ENCODE assay signal across 9 mouse cellular contexts in the genomic region with DNA sequence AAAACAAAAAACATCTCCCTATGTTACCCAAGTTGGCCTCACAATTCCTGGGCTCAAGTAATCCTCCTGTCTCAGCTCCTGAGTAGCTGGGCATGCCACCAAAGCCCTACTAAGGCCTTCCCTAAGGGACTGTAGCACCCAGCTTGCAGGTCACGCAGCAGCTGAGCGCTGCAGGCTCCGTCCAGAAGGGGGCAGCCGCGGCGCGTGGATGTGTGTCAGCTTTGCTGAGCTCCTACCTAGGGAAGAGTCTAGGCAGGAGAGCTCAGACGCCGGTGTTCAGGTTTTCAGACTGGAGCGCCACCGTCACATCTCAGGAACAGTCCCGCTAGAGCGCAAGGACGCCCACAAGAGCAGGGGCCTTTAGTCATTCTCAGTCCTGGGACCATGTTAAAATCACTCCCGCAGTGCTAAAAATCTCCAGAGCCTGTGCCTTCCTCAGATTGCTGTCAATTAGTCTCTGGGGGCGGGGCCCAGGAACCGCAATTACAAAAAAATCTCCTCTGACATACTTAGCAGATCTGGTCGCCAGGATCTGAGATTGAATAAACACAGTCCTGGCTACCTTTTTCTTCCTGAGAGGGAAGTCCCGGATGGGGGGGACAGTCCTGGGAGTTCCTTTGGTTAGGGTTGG. TPM values are rescaled to one million over a fixed set of nuclear protein-coding genes. Genes with fewer than 3 reads are reported as not detected.
DNase-seq lines count a peak whose midpoint lies in the region; ATAC-seq and TF ChIP-seq lines count a peak whose summit lies in the region.
"Had no signal": no experiment of that assay in that cellular context is flagged by ENCODE, and none has a peak within 500 bp of the region (broad histone marks: within the 10 kb centered on the region; RNA-seq: fewer than 3 reads in every experiment).

No protein-coding gene starts in this region.

- peak; percentile 85 for DNase-seq in ES-E14 (ENCODE audit: low read depth, low spot score)
- peak; percentile 84 to 92 for DNase-seq in cerebellum, adult 2 months
- peak; percentile 91 for DNase-seq in hindbrain, embryonic 11.5 days (ENCODE audit: low spot score)
- peak; percentile 83 for DNase-seq in layer of hippocampus, adult 9-10 months (ENCODE audit: low spot score)
- DNase-seq in lung, postnatal 10 days: peak; percentile 88
- peak; percentile 88 for DNase-seq in ovary, postnatal 14 days (ENCODE audit: low spot score)
- peak; percentile 78 for DNase-seq in thymus, postnatal 0 days (ENCODE audit: low spot score)

- H3K27ac ChIP-seq in ES-E14 (ENCODE audit: insufficient read depth, low read depth, low read length, poor library complexity, severe bottlenecking): no peak overlapping the region
- no peak overlapping the region for H3K27ac ChIP-seq in cerebellum, adult 2 months (ENCODE audit: insufficient read depth, low read length)
- no peak overlapping the region for H3K27ac ChIP-seq in hindbrain, embryonic 11.5 days (ENCODE audit: low read depth, low read length)
- H3K27ac ChIP-seq: macrophage had no signal

- H3K36me3 ChIP-seq in ES-E14 (ENCODE audit: control insufficient read depth, insufficient read depth, low read length, poor library complexity, severe bottlenecking): no peaks in the 10 kb centered on the region
- H3K36me3 ChIP-seq in hindbrain, embryonic 11.5 days (ENCODE audit: control insufficient read depth, insufficient read depth, low read length): no peaks in the 10 kb centered on the region

- in situ Hi-C loops in ES-E14 (cut with MboI; ENCODE audit: low sequenced_read_pairs in 2 of 2, unreplicated experiment in 2 of 2): no loop called here

- H3K27me3 ChIP-seq in cerebellum, adult 2 months (ENCODE audit: control insufficient read depth, insufficient read depth, low read length): no peaks in the 10 kb centered on the region
- H3K27me3 ChIP-seq in hindbrain, embryonic 11.5 days (ENCODE audit: control insufficient read depth, insufficient read depth, low read length): no peaks in the 10 kb centered on the region

- ATAC-seq in frontal cortex, adult (ENCODE audit: low TSS enrichment): peak; percentile 95
- ATAC-seq in hindbrain, embryonic 11.5 days (ENCODE audit: low FRiP score): 0 out of 2 replicates have a peak, but pooled peaks have one; percentile 35

- 8% methylated on average over 19 of the region's 19 CpGs for WGBS in cerebellum, adult 2 months
- WGBS in hindbrain, embryonic 11.5 days: 8% methylated on average over 19 of the region's 19 CpGs

- TF ChIP-seq POLR2A in cerebellum, adult 2 months (IDR thresholded peaks at IDR 0.05; ENCODE audit: borderline replicate concordance, insufficient read depth, low read length): no peak

- no peaks in the 10 kb centered on the region for H3K9me3 ChIP-seq in ES-E14 (ENCODE audit: control insufficient read depth, insufficient read depth, low read depth, low read length)
- no peaks in the 10 kb centered on the region for H3K9me3 ChIP-seq in hindbrain, embryonic 11.5 days (ENCODE audit: control insufficient read depth, low read length)

- peak; percentile 96 for TF ChIP-seq CTCF in cerebellum, adult 2 months (IDR thresholded peaks at IDR 0.05; ENCODE audit: borderline replicate concordance, insufficient read depth, low read depth, low read length)

- H3K9ac ChIP-seq in ES-E14 (ENCODE audit: insufficient read depth, low read depth, low read length, poor library complexity, severe bottlenecking): no peak overlapping the region
- no peak overlapping the region for H3K9ac ChIP-seq in hindbrain, embryonic 11.5 days (ENCODE audit: low read depth, low read length)

- H3K4me1 ChIP-seq in ES-E14 (ENCODE audit: control insufficient read depth in 2 of 2, insufficient read depth in 2 of 2, low read length in 2 of 2, poor library complexity in 1 of 2): peaks cover 17 to 23% of the 10 kb centered on the region in 2 experiments
- peaks cover 8% of the 10 kb centered on the region; the same call in 1 of the 2 replicates for H3K4me1 ChIP-seq in cerebellum, adult 2 months (ENCODE audit: control insufficient read depth, insufficient read depth, low read length)
- no peaks in the 10 kb centered on the region for H3K4me1 ChIP-seq in hindbrain, embryonic 11.5 days (replicated peaks; ENCODE audit: control insufficient read depth, insufficient read depth, low read length)

- 0 out of 2 replicates have a peak overlapping the region, but pooled peaks have one; percentile 23 for H3K4me2 ChIP-seq in hindbrain, embryonic 11.5 days (replicated peaks; ENCODE audit: low read depth, low read length)

- H3K4me3 ChIP-seq in ES-E14 (ENCODE audit: insufficient read depth in 1 of 2, low read depth in 1 of 2, low read length in 2 of 2, poor library complexity in 1 of 2, severe bottlenecking in 1 of 2): no peak overlapping the region
- H3K4me3 ChIP-seq in cerebellum, adult 2 months (replicated peaks; ENCODE audit: insufficient read depth, low read depth, low read length): peak overlapping the region; percentile 16
- no peak overlapping the region for H3K4me3 ChIP-seq in hindbrain, embryonic 11.5 days (ENCODE audit: low read depth, low read length)

TF ChIP-seq in ES-E14, 5 proteins besides CTCF, POLR2A, EP300 and RAD21:
- 0 out of 2 replicates have a peak, but pooled peaks have one; percentile 36 for TF ChIP-seq ZC3H11A (IDR thresholded peaks at IDR 0.05; ENCODE audit: borderline replicate concordance, low read depth, low read length)
- no peak for TF ChIP-seq CHD2 (IDR thresholded peaks at IDR 0.05; ENCODE audit: low read depth, low read length)
- TF ChIP-seq HCFC1 (IDR thresholded peaks at IDR 0.05; ENCODE audit: borderline replicate concordance, insufficient read depth, low read length): no peak
- TF ChIP-seq ZNF384 (IDR thresholded peaks at IDR 0.05; ENCODE audit: low read depth, low read length): 0 out of 2 replicates have a peak, but pooled peaks have one; percentile 10
- TF ChIP-seq MAFK (IDR thresholded peaks at IDR 0.05; ENCODE audit: insufficient read depth, low read depth, low read length): no peak

RNA-seq across cellular contexts. Expression of a gene that starts 32.8 kb away (rescaled TPM):
- total RNA-seq in ES-E14 (2012; rRNA removed): 4.9 and 10.4 TPM in 2 replicates
- 1.2 and 1.3 TPM in 2 replicates for polyA plus RNA-seq in cerebellum, adult 2 months (2012; rRNA removed)
- polyA plus RNA-seq in hindbrain, embryonic 11.5 days (2014; fragmentation: Nextera tagmentation; extraction: Ambion mirVana): 0.29 and 0.78 TPM in 2 replicates
- 3.0 and 3.5 TPM in 2 replicates for polyA plus RNA-seq in thymus, postnatal 0 days (2015; fragmentation: Nextera tagmentation; extraction: Ambion mirVana)
